Mouse (Mus musculus): ENCODE measurements at regions not wholly inside any gene's neighbourhood (a gene's known extent, or its start where the extent isn't known, plus 50 kb on each side); places are given as distances from the start of the nearest gene placed in this dataset.

- 89% methylated on average over 5 of the region's 5 CpGs for WGBS
- no peaks in the 10 kb centered on the region for H3K4me1 ChIP-seq
- no peaks in the 10 kb centered on the region for H3K36me3 ChIP-seq (ENCODE audit: poor library complexity, severe bottlenecking)
- no peaks in the 10 kb centered on the region for H3K9me3 ChIP-seq (replicated peaks)
- H3K27me3 ChIP-seq = no peaks in the 10 kb centered on the region
- no peak overlapping the region for H3K9ac ChIP-seq
- no peak overlapping the region for H3K27ac ChIP-seq
- no peak for ATAC-seq
- no peak overlapping the region for H3K4me3 ChIP-seq
- H3K4me2 ChIP-seq = no peak overlapping the region
Observed at GRCm38 (mm10) chr15:54114096-54114512, 229.4 kb downstream of the Gm7489 start.

GRCm38 (mm10) chr15:54117967-54118538 lies 233.3 kb downstream of the Gm7489 start:
- Histone ChIP-seq H3K4me1 (no peaks in the 10 kb centered on the region), H3K27me3 (no peaks in the 10 kb centered on the region), H3K4me3 (no peak overlapping the region), H3K36me3 (ENCODE audit: poor library complexity, severe bottlenecking) (no peaks in the 10 kb centered on the region), H3K9me3 (replicated peaks) (no peaks in the 10 kb centered on the region), H3K4me2 (no peak overlapping the region), H3K9ac (no peak overlapping the region), H3K27ac (no peak overlapping the region)
- 85% methylated on average over 5 of the region's 5 CpGs for WGBS
- no peak for ATAC-seq

- ATAC-seq = no peak
- H3K27me3 ChIP-seq = no peaks in the 10 kb centered on the region
- 80% methylated on average over 3 of the region's 3 CpGs for WGBS
- H3K4me3 ChIP-seq = no peak overlapping the region
- H3K9ac ChIP-seq = no peak overlapping the region
- H3K27ac ChIP-seq = no peak overlapping the region
- no peaks in the 10 kb centered on the region for H3K36me3 ChIP-seq (ENCODE audit: poor library complexity, severe bottlenecking)
- H3K4me2 ChIP-seq = no peak overlapping the region
- no peaks in the 10 kb centered on the region for H3K9me3 ChIP-seq (replicated peaks)
- H3K4me1 ChIP-seq = no peaks in the 10 kb centered on the region
Observed at GRCm38 (mm10) chr15:54120456-54120855, 235.8 kb downstream of the Gm7489 start.

- Histone ChIP-seq H3K9me3 (replicated peaks) (no peaks in the 10 kb centered on the region), H3K4me3 (no peak overlapping the region), H3K27me3 (no peaks in the 10 kb centered on the region), H3K27ac (no peak overlapping the region), H3K36me3 (ENCODE audit: poor library complexity, severe bottlenecking) (no peaks in the 10 kb centered on the region), H3K4me1 (no peaks in the 10 kb centered on the region), H3K9ac (no peak overlapping the region), H3K4me2 (no peak overlapping the region)
- ATAC-seq = no peak
- WGBS = 61% methylated on average over 1 of the region's 1 CpGs
Observed at GRCm38 (mm10) chr15:54164350-54164749, 279.6 kb downstream of the Gm7489 start.

GRCm38 (mm10) chr15:54167842-54168361 lies 283.2 kb downstream of the Gm7489 start:
- ATAC-seq = no peak
- 63% methylated on average over 3 of the region's 3 CpGs for WGBS
- Histone ChIP-seq H3K27ac (no peak overlapping the region), H3K36me3 (ENCODE audit: poor library complexity, severe bottlenecking) (no peaks in the 10 kb centered on the region), H3K4me2 (no peak overlapping the region), H3K27me3 (no peaks in the 10 kb centered on the region), H3K4me3 (no peak overlapping the region), H3K9me3 (replicated peaks) (no peaks in the 10 kb centered on the region), H3K4me1 (no peaks in the 10 kb centered on the region), H3K9ac (no peak overlapping the region)

GRCm38 (mm10) chr15:54177221-54177620 lies 292.5 kb downstream of the Gm7489 start:
- H3K9ac ChIP-seq = no peak overlapping the region
- WGBS = 90% methylated on average over 2 of the region's 2 CpGs
- no peaks in the 10 kb centered on the region for H3K36me3 ChIP-seq (ENCODE audit: poor library complexity, severe bottlenecking)
- no peak overlapping the region for H3K27ac ChIP-seq
- H3K27me3 ChIP-seq = no peaks in the 10 kb centered on the region
- no peak overlapping the region for H3K4me3 ChIP-seq
- H3K9me3 ChIP-seq (replicated peaks) = no peaks in the 10 kb centered on the region
- no peak overlapping the region for H3K4me2 ChIP-seq
- no peaks in the 10 kb centered on the region for H3K4me1 ChIP-seq
- ATAC-seq = no peak

GRCm38 (mm10) chr15:54177791-54178190 lies 293.1 kb downstream of the Gm7489 start:
- Histone ChIP-seq H3K9me3 (replicated peaks) (no peaks in the 10 kb centered on the region), H3K9ac (no peak overlapping the region), H3K4me1 (no peaks in the 10 kb centered on the region), H3K4me3 (no peak overlapping the region), H3K27me3 (no peaks in the 10 kb centered on the region), H3K4me2 (no peak overlapping the region), H3K27ac (no peak overlapping the region), H3K36me3 (ENCODE audit: poor library complexity, severe bottlenecking) (no peaks in the 10 kb centered on the region)
- 93% methylated on average over 3 of the region's 3 CpGs for WGBS
- no peak for ATAC-seq

Data from forebrain, embryonic 13.5 days (tissue).